Mouse (Mus musculus) CH12.LX (cell line): Measurements from ENCODE around the gene Psma3. TPM values are rescaled to one million over a fixed set of nuclear protein-coding genes. Genes with fewer than 3 reads are reported as not detected.

Experiments
- DNase-seq: peaks from one replicate; pipeline ENCODE4 v3.0.0-alpha.2; 2013; ENCODE audit errors: extremely low read depth
- H3K27ac ChIP-seq: 2 replicates; pipeline ENCODE4 v1.5.1; 2012; ENCODE audit warnings: low read depth, mild to moderate bottlenecking, control low read depth, moderate library complexity; ENCODE audit not compliant: insufficient read depth
- H3K27me3 ChIP-seq: replicated peaks from 2 replicates; pipeline ENCODE3; 2012; ENCODE audit warnings: inconsistent platforms
- H3K36me3 ChIP-seq, 2 experiments: replicated peaks in 1 of 2; 2 replicates each; pipeline versions ENCODE3 to v1.6.1; 2012; ENCODE audit warnings: inconsistent platforms in 1 of 2, low read length in 1 of 2, mild to moderate bottlenecking in 1 of 2, mixed read lengths in 1 of 2, moderate library complexity in 1 of 2; ENCODE audit not compliant: control insufficient read depth in 1 of 2, insufficient read depth in 1 of 2
- H3K4me1 ChIP-seq, 2 experiments: 2 replicates each; pipeline ENCODE4 v1.6.1; 2012; ENCODE audit warnings: inconsistent platforms in 1 of 2, moderate library complexity in 1 of 2; ENCODE audit not compliant: insufficient read depth in 2 of 2, control insufficient read depth in 1 of 2
- H3K4me2 ChIP-seq: 2 replicates; pipeline ENCODE4 v1.6.1; 2012; ENCODE audit warnings: low read depth, mild to moderate bottlenecking, control low read depth; ENCODE audit not compliant: poor library complexity, insufficient read depth, severe bottlenecking
- H3K4me3 ChIP-seq, 3 experiments: fragments of 150-350 bp in 1 of 3; sonication (generic) in 1 of 3; replicated peaks in 1 of 3; 2 replicates each; pipeline versions ENCODE3 to v1.5.1; 2011 to 2012; ENCODE audit warnings: low read depth in 2 of 3, low read length in 2 of 3, mild to moderate bottlenecking in 2 of 3, moderate library complexity in 2 of 3, control low read depth in 1 of 3, improper control_type of control experiment in 1 of 3, inconsistent platforms in 1 of 3, mixed read lengths in 1 of 3; ENCODE audit not compliant: poor library complexity in 1 of 3
- H3K79me2 ChIP-seq: replicated peaks from 2 replicates; pipeline ENCODE4 v1.6.1; 2012; ENCODE audit warnings: mild to moderate bottlenecking, moderate library complexity; ENCODE audit not compliant: control insufficient read depth, poor library complexity, insufficient read depth, severe bottlenecking; ENCODE audit errors: extremely low read depth
- H3K9ac ChIP-seq: 2 replicates; pipeline ENCODE4 v1.6.1; 2012; ENCODE audit warnings: low read depth, mild to moderate bottlenecking, control low read depth, moderate library complexity; ENCODE audit not compliant: insufficient read depth
- H3K9me3 ChIP-seq: replicated peaks from 2 replicates; pipeline ENCODE3; 2012; ENCODE audit warnings: low read length, inconsistent platforms, mixed read lengths
- BHLHE40 ChIP-seq: IDR thresholded peaks from 2 replicates; pipeline ENCODE4 v1.6.1; 2011; ENCODE audit warnings: mild to moderate bottlenecking, low read depth, low read length, improper control_type of control experiment
- CHD1 ChIP-seq: IDR thresholded peaks from 2 replicates; pipeline ENCODE4 v1.6.1; 2012; ENCODE audit warnings: low read depth, low read length, improper control_type of control experiment, inconsistent platforms
- CHD2 ChIP-seq: IDR thresholded peaks from 2 replicates; pipeline ENCODE4 v1.6.1; 2011; ENCODE audit warnings: low read length, improper control_type of control experiment
- CTCF ChIP-seq, 2 experiments: IDR thresholded peaks in 1 of 2; conservative IDR thresholded peaks in 1 of 2; 2 replicates each; pipeline ENCODE4 v1.5.1; 2011 to 2012; ENCODE audit warnings: low read depth in 2 of 2, low read length in 2 of 2, improper control_type of control experiment in 1 of 2, inconsistent platforms in 1 of 2, mild to moderate bottlenecking in 1 of 2, moderate library complexity in 1 of 2
- EP300 ChIP-seq: IDR thresholded peaks from 2 replicates; pipeline ENCODE4 v1.6.1; 2011; ENCODE audit warnings: low read length, improper control_type of control experiment
- ETS1 ChIP-seq: conservative IDR thresholded peaks from 2 replicates; pipeline ENCODE4 v1.6.1; 2012; ENCODE audit warnings: low read depth, mild to moderate bottlenecking, inconsistent platforms, low read length, improper control_type of control experiment, moderate library complexity
- GABPA ChIP-seq: IDR thresholded peaks from 2 replicates; pipeline ENCODE4 v1.6.1; 2012; ENCODE audit warnings: low read depth, low read length, improper control_type of control experiment, inconsistent platforms; ENCODE audit not compliant: insufficient replicate concordance
- HCFC1 ChIP-seq: IDR thresholded peaks from 2 replicates; pipeline ENCODE4 v1.6.1; 2012; ENCODE audit warnings: low read depth, mild to moderate bottlenecking, inconsistent platforms, low read length, improper control_type of control experiment
- IRF4 ChIP-seq: IDR thresholded peaks from 2 replicates; pipeline ENCODE4 v1.6.1; 2014; ENCODE audit warnings: low read depth, mild to moderate bottlenecking, inconsistent platforms, low read length, improper control_type of control experiment
- JUN ChIP-seq: IDR thresholded peaks from 2 replicates; pipeline ENCODE4 v1.6.1; 2011; ENCODE audit warnings: low read depth, mild to moderate bottlenecking, low read length, improper control_type of control experiment, moderate library complexity; ENCODE audit not compliant: insufficient read depth
- JUND ChIP-seq: conservative IDR thresholded peaks from 2 replicates; pipeline ENCODE4 v1.6.1; 2011; ENCODE audit warnings: low read depth, low read length, improper control_type of control experiment
- KAT2A ChIP-seq: IDR thresholded peaks from 2 replicates; pipeline ENCODE4 v1.6.1; 2012; ENCODE audit warnings: low read length, improper control_type of control experiment, inconsistent platforms; ENCODE audit not compliant: insufficient replicate concordance
- MAFK ChIP-seq: IDR thresholded peaks from 2 replicates; pipeline ENCODE4 v1.6.1; 2011; ENCODE audit warnings: low read length, improper control_type of control experiment; ENCODE audit not compliant: insufficient replicate concordance
- MAX ChIP-seq: IDR thresholded peaks from 2 replicates; pipeline ENCODE4 v1.6.1; 2011; ENCODE audit warnings: low read length, improper control_type of control experiment
- MAZ ChIP-seq: IDR thresholded peaks from 2 replicates; pipeline ENCODE4 v1.6.1; 2012; ENCODE audit warnings: low read depth, mild to moderate bottlenecking, inconsistent platforms, low read length, improper control_type of control experiment, moderate library complexity
- MEF2A ChIP-seq: IDR thresholded peaks from 2 replicates; pipeline ENCODE4 v1.6.1; 2014; ENCODE audit warnings: low read depth, mild to moderate bottlenecking, inconsistent platforms, low read length, improper control_type of control experiment, borderline replicate concordance
- NELFE ChIP-seq: IDR thresholded peaks from 2 replicates; pipeline ENCODE4 v1.6.1; 2011; ENCODE audit warnings: low read depth, low read length, improper control_type of control experiment
- PAX5 ChIP-seq: IDR thresholded peaks from 2 replicates; pipeline ENCODE4 v1.6.1; 2012; ENCODE audit warnings: low read length, inconsistent platforms, mixed read lengths
- POLR2AphosphoS2 ChIP-seq: IDR thresholded peaks from 2 replicates; pipeline ENCODE4 v1.6.1; 2011; ENCODE audit warnings: low read depth, low read length, improper control_type of control experiment
- SMC3 ChIP-seq: IDR thresholded peaks from 2 replicates; pipeline ENCODE4 v1.6.1; 2011; ENCODE audit warnings: low read depth, low read length, improper control_type of control experiment
- TBP ChIP-seq: conservative IDR thresholded peaks from 2 replicates; pipeline ENCODE4 v1.6.1; 2011; ENCODE audit warnings: low read depth, low read length, improper control_type of control experiment
- TCF12 ChIP-seq: IDR thresholded peaks from 2 replicates; pipeline ENCODE4 v1.6.1; 2014; ENCODE audit warnings: low read depth, mild to moderate bottlenecking, inconsistent platforms, low read length, improper control_type of control experiment
- UBTF ChIP-seq: IDR thresholded peaks from 2 replicates; pipeline ENCODE4 v1.6.1; 2012; ENCODE audit warnings: low read depth, mild to moderate bottlenecking, inconsistent platforms, low read length, improper control_type of control experiment, moderate library complexity
- USF2 ChIP-seq: conservative IDR thresholded peaks from 2 replicates; pipeline ENCODE4 v1.6.1; 2011; ENCODE audit warnings: low read depth, low read length, improper control_type of control experiment
- ZC3H11A ChIP-seq: IDR thresholded peaks from 2 replicates; pipeline ENCODE4 v1.6.1; 2012; ENCODE audit warnings: low read depth, mild to moderate bottlenecking, inconsistent platforms, low read length, improper control_type of control experiment
- ZMIZ1 ChIP-seq: IDR thresholded peaks from 2 replicates; pipeline ENCODE4 v1.6.1; 2012; ENCODE audit warnings: low read depth, mild to moderate bottlenecking, inconsistent platforms, low read length, improper control_type of control experiment
- dilution Hi-C: fragments of 300-500 bp; cut with MboI; formaldehyde crosslinking; loops from 2 replicates; pipeline ENCODE4 v1.14.3; 2020; ENCODE audit warnings: low sequenced_read_pairs; ENCODE audit not compliant: extremely low pct_unique_long_range_greater_than_20kb, extremely low pct_ligation_motif_present
- in situ Hi-C: fragments of 300-500 bp; cut with MboI; formaldehyde crosslinking; loops from 3 replicates; pipeline ENCODE4 v1.14.3; 2019; ENCODE audit warnings: low sequenced_read_pairs, low pct_ligation_motif_present, low pct_unique_long_range_greater_than_20kb, mixed read lengths
- polyA plus RNA-seq: library from polyadenylated mRNA; unstranded; fragments of >175 nt; gene quantifications from 2 replicates; pipeline ENCODE4 v1.2.1, GENCODE M21; 2012; ENCODE audit warnings: low read depth; ENCODE audit not compliant: insufficient read length
- total RNA-seq, 2 experiments: library from RNA; depleted of rRNA; stranded (reverse); fragments of 300-350 nt in 1 of 2; fragments of >200 nt in 1 of 2; gene quantifications; 2 replicates each; pipeline ENCODE4 v1.2.3; 2012 to 2014

Psma3 gene
- total and polyA plus RNA-seq, 3 experiments = 271 to 538 (median 355) TPM

DNA sequence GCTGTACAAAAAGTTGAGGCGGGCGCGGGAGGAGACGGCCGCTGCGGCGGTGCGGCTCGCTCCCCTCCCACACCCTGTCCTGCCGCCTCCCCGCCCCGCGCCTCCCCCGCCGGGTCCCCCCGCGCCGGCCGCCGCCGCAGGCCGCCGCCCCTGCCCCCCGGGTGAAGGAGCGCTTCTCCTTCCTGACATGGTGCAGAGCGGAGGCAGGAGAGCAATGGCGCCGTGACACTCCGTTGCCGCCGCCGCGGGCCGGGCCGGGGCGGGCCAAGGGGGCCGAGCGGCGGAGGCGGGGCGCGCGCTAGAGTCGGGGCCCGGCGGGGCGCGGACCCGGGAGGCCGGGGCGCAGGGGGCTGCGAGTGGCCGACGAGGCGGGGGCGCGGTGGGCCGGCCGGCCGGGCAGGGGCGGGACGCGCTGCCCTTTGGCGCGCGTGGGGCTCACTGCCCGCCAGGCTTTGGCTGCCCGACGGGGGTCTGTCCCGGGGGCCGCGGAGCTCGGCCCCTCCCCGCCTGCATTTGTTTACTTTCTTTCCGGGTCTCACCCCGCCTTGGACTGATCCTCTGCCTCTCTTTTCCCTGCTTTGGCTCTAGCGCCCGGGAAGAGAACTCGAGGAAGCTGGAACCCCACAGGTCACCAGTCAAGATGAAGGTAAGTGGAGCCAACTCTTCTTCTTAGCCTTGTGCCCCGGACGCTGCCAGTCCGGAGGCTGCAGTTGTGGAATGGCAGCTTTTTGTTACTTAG is 42.3 kb downstream of the Psma3 start:
- Histone ChIP-seq H3K9ac (peak overlapping the region; percentile 53), H3K36me3 (peaks cover 21 to 41% of the 10 kb centered on the region in 2 experiments), H3K27me3 (no peaks in the 10 kb centered on the region)
- in situ Hi-C loops = no loop called here
- TF ChIP-seq CHD1 (no peak), POLR2AphosphoS2 (no peak), UBTF (no peak), MAZ (no peak; the same call in 1 of the 2 replicates), IRF4 (no peak), ZC3H11A (no peak), BHLHE40 (no peak), TCF12 (no peak), KAT2A (no peak), CTCF (conservative IDR thresholded peaks at IDR 0.05 in 1 of 2, IDR thresholded peaks at IDR 0.05 in 1 of 2; ENCODE audit: low read depth in 2 of 2, low read length in 2 of 2) (no peak), JUND (no peak), ZMIZ1 (no peak), EP300 (no peak), MEF2A (no peak), USF2 (no peak), NELFE (no peak)
- TF ChIP-seq, all 38 proteins: peak for 0
- Histone ChIP-seq H3K4me2 (peak overlapping the region; percentile 30; the same call in 1 of the 2 replicates), H3K4me1 (peaks cover 5 to 32% of the 10 kb centered on the region in 2 experiments; a peak in 3 of 4 replicates), H3K79me2 (peaks cover 33% of the 10 kb centered on the region), H3K4me3 (peak overlapping the region; percentile 79 to 97 (median 95)), H3K27ac (peak overlapping the region; percentile 78; the same call in 1 of the 2 replicates), H3K9me3 (no peaks in the 10 kb centered on the region)
- DNase-seq = no peak
- dilution Hi-C loops = no loop called here

DNA sequence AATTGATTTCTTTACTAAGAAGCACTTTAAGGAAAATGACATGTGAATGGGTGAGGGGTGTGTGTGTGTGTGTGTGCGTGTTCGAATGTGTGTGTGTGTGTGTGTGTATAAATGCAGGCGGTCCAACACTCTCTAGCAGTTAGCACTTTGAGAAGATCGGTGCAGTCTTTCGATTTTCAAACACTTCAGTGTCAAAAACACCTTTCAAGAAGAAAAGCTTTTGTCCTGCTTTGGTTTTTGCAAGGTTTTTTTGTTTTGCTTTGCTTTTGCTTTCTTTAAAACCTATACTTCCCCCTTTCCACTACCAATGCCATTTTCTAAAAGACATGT is 42.8 kb downstream of the Psma3 start:
- H3K9me3 ChIP-seq = no peaks in the 10 kb centered on the region
- peaks cover 27% of the 10 kb centered on the region for H3K79me2 ChIP-seq
- dilution Hi-C loops = no loop called here
- peak overlapping the region; percentile 30; the same call in 1 of the 2 replicates for H3K4me2 ChIP-seq
- no peak for DNase-seq
- no peak for TF ChIP-seq ZMIZ1
- TF ChIP-seq BHLHE40 = no peak
- TF ChIP-seq CHD1 = no peak
- TF ChIP-seq PAX5 = no peak
- no peak for TF ChIP-seq HCFC1
- TF ChIP-seq ETS1 = no peak
- no peak for TF ChIP-seq TBP
- no peak for TF ChIP-seq POLR2AphosphoS2
- TF ChIP-seq MEF2A = no peak
- no peak for TF ChIP-seq SMC3
- no peak for TF ChIP-seq GABPA
- TF ChIP-seq CHD2 = no peak
- TF ChIP-seq MAFK = no peak
- TF ChIP-seq MAX = no peak
- TF ChIP-seq USF2 = no peak
- TF ChIP-seq IRF4 = no peak
- TF ChIP-seq JUND = no peak
- TF ChIP-seq JUN = no peak
- TF ChIP-seq, all 38 proteins: peak for 0
- peaks cover 3 to 26% of the 10 kb centered on the region in 2 experiments; a peak in 3 of 4 replicates for H3K4me1 ChIP-seq
- H3K27me3 ChIP-seq = no peaks in the 10 kb centered on the region
- H3K4me3 ChIP-seq = peak overlapping the region; percentile 68 to 97 (median 95)
- in situ Hi-C loops = no loop called here
- no peak overlapping the region for H3K27ac ChIP-seq
- H3K36me3 ChIP-seq = peaks cover 17 to 41% of the 10 kb centered on the region in 2 experiments
- peak overlapping the region; percentile 53 for H3K9ac ChIP-seq
